Mouse (Mus musculus) intestine, embryonic 16.5 days (tissue): ENCODE results near the gene Sec16a. TPM values are rescaled to one million over a fixed set of nuclear protein-coding genes. Genes with fewer than 3 reads are reported as not detected.

Source experiments
- ATAC-seq: fragments of 200-750 bp; cut with Nextera tagmentation; 2 replicates; pipeline ENCODE4 v1.8.0; 2017; ENCODE audit warnings: moderate TSS enrichment, moderate library complexity
- H3K27ac ChIP-seq: fragments of 300-500 bp; sonication (generic); 2 replicates; pipeline ENCODE4 v1.5.1; 2014; ENCODE audit warnings: mild to moderate bottlenecking, low read length
- H3K27me3 ChIP-seq: fragments of 300-500 bp; sonication (generic); replicated peaks from 2 replicates; pipeline ENCODE4 v1.6.1; 2014; ENCODE audit warnings: low read length, control low read depth, mixed read lengths; ENCODE audit not compliant: control insufficient read depth, insufficient read depth
- H3K36me3 ChIP-seq: fragments of 300-500 bp; sonication (generic); 2 replicates; pipeline ENCODE4 v1.6.1; 2014; ENCODE audit warnings: low read length, control low read depth; ENCODE audit not compliant: control insufficient read depth, insufficient read depth
- H3K4me1 ChIP-seq: fragments of 300-500 bp; sonication (generic); 2 replicates; pipeline ENCODE4 v1.6.1; 2014; ENCODE audit warnings: low read length, control low read depth, mixed read lengths; ENCODE audit not compliant: control insufficient read depth, insufficient read depth
- H3K4me2 ChIP-seq: fragments of 300-500 bp; sonication (generic); 2 replicates; pipeline ENCODE4 v1.6.1; 2014; ENCODE audit warnings: low read depth, low read length, control low read depth
- H3K4me3 ChIP-seq: fragments of 300-500 bp; sonication (generic); 2 replicates; pipeline ENCODE4 v1.5.1; 2014; ENCODE audit warnings: mild to moderate bottlenecking, low read length
- H3K9ac ChIP-seq: fragments of 300-500 bp; sonication (generic); 2 replicates; pipeline ENCODE4 v1.6.1; 2014; ENCODE audit warnings: low read depth, low read length
- H3K9me3 ChIP-seq: fragments of 300-500 bp; sonication (generic); 2 replicates; pipeline ENCODE4 v1.6.1; 2016; ENCODE audit warnings: low read length, control low read depth; ENCODE audit not compliant: control insufficient read depth
- WGBS: fragments of 180-500 bp; shearing (Covaris S2); extraction: QIAGEN DNeasy Blood & Tissue Kit; methylation state at CpG from one replicate; pipeline ENCODE4 v1.1.7; 2014; 5-methylcytosine and 5-hydroxymethylcytosine counted together
- polyA plus RNA-seq: library from polyadenylated mRNA; unstranded; fragments of >200 nt; fragmentation: Nextera tagmentation; extraction: Ambion mirVana; gene quantifications from 2 replicates; pipeline ENCODE4 v1.2.1, GENCODE M21; 2015

The Sec16a gene
- polyA plus RNA-seq, result 19.1 and 20.4 TPM in 2 replicates

GRCm38 (mm10) chr2:26444946-26445665, at the start of gene Sec16a:
Gene Sec16a, minus strand, starts transcription at chr2:26445216.
- Histone ChIP-seq H3K27me3 (no peaks in the 10 kb centered on the region), H3K27ac (peak within 1 kb of the TSS; percentile 78), H3K9me3 (no peaks in the 10 kb centered on the region), H3K9ac (peak within 1 kb of the TSS; percentile 86), H3K4me2 (peak within 1 kb of the TSS; percentile 78), H3K4me1 (peaks cover 20% of the 10 kb centered on the region), H3K4me3 (peak within 1 kb of the TSS; percentile 77), H3K36me3 (no peaks in the 10 kb centered on the region; the same call in 1 of the 2 replicates)
- under 1% methylated on average over 59 of the region's 61 CpGs for WGBS
- peak; percentile 94 for ATAC-seq

GRCm38 (mm10) chr2:26494396-26494795, 49.4 kb upstream of the Sec16a start:
- 0 out of 2 replicates have a peak, but pooled peaks have one; percentile 19 for ATAC-seq
- Histone ChIP-seq H3K4me1 (peaks cover 83% of the 10 kb centered on the region), H3K4me3 (no peak overlapping the region), H3K36me3 (0 out of 2 replicates have a peak, but pooled peaks cover 2% of the 10 kb centered on the region), H3K9ac (0 out of 2 replicates have a peak overlapping the region, but pooled peaks have one; percentile 16), H3K4me2 (0 out of 2 replicates have a peak overlapping the region, but pooled peaks have one; percentile 3), H3K27me3 (no peaks in the 10 kb centered on the region), H3K9me3 (no peaks in the 10 kb centered on the region), H3K27ac (peak overlapping the region; percentile 49)
- WGBS, result 32% methylated on average over 7 of the region's 7 CpGs

DNA sequence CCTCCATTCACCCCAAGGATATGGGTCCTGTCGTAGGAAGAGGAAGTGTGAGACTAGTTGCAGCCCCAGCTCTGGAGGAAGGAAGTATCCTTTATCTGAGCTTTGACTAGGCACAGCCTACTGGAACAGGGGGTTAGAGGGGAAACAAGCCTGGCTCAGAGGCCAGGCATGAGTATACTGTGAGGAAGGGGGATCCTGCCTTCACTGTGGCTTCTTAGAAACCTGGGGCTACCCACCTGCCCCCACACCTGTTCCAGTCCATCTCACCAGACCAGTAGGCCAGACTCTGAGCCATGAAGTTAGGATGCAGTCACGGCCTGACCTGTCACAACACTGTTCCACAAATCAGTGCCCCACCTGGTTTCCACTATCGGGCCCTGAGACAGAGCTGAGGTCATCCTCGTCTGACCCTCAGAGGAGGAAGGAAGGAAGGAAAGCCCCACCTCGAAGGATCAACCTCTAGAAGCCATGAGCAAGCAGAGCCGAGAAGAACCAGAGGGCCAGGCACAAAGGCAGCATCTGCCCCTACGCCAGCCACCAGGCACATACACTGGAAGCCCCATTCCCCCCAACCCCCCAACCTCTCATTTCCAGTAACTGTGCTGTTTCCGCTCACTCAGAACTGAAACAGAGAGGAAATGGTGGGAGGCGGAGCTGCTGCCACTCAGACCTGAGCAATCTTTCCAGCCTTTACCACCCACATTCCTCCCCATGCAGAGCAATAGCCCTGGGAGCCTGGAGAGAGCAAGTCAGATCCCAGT, 48.2 kb upstream of the Sec16a start:
- H3K27ac ChIP-seq, result peak overlapping the region; percentile 49
- H3K4me3 ChIP-seq, result no peak overlapping the region
- H3K4me2 ChIP-seq, result 0 out of 2 replicates have a peak overlapping the region, but pooled peaks have one; percentile 14
- peak overlapping the region; percentile 15; the same call in 1 of the 2 replicates for H3K9ac ChIP-seq
- H3K4me1 ChIP-seq, result peaks cover 86% of the 10 kb centered on the region
- 23% methylated on average over 9 of the region's 9 CpGs for WGBS
- H3K36me3 ChIP-seq, result 0 out of 2 replicates have a peak, but pooled peaks cover under 1% of the 10 kb centered on the region
- 0 out of 2 replicates have a peak, but pooled peaks have one; percentile 12 for ATAC-seq
- no peaks in the 10 kb centered on the region for H3K9me3 ChIP-seq
- no peaks in the 10 kb centered on the region for H3K27me3 ChIP-seq

DNA sequence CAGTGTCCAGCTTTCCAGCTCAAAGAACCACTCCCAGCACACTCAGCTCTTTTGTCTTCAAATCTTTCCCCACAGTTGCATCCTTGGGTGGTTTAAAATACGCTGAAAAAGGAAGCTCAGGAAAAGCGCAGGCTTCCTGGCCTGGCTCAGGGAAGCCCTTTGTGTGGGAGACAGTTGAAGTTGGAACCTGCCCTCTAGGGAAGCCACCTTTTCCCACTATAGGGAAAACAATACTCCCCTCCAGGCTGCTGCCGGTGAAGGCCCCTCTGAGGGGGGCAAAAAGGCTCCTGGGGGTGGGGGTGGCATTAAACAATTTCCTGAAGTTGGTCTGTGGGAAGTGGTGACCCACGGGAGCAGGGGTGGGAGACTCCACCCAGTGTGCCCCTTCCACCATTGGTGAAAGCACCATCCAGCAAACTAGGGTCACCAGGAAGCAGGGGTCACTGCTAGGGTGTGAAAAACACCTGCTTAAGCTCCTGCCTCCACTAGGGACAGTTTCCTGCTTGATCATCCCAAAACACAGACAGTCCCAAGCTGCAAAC, 45.8 kb upstream of the Sec16a start:
- Histone ChIP-seq H3K4me3 (no peak overlapping the region), H3K36me3 (no peaks in the 10 kb centered on the region), H3K27me3 (no peaks in the 10 kb centered on the region), H3K9ac (peak overlapping the region; percentile 21; the same call in 1 of the 2 replicates), H3K9me3 (no peaks in the 10 kb centered on the region), H3K4me1 (peaks cover 90% of the 10 kb centered on the region), H3K4me2 (no peak overlapping the region), H3K27ac (peak overlapping the region; percentile 26; the same call in 1 of the 2 replicates)
- no peak for ATAC-seq
- 53% methylated on average over 4 of the region's 4 CpGs for WGBS

GRCm38 (mm10) chr2:26488535-26489135, 43.6 kb upstream of the Sec16a start:
- Histone ChIP-seq H3K4me2 (peak overlapping the region; percentile 40), H3K4me3 (no peak overlapping the region), H3K4me1 (peaks cover 88% of the 10 kb centered on the region), H3K9me3 (no peaks in the 10 kb centered on the region), H3K36me3 (no peaks in the 10 kb centered on the region; the same call in 1 of the 2 replicates), H3K27ac (peak overlapping the region; percentile 74), H3K9ac (peak overlapping the region; percentile 2), H3K27me3 (no peaks in the 10 kb centered on the region)
- WGBS, result 42% methylated on average over 9 of the region's 9 CpGs
- peak; percentile 36; the same call in 1 of the 2 replicates for ATAC-seq

- H3K9me3 ChIP-seq, result no peaks in the 10 kb centered on the region
- H3K4me2 ChIP-seq, result peak overlapping the region; percentile 40
- 0 out of 2 replicates have a peak, but pooled peaks have one; percentile 7 for ATAC-seq
- peaks cover 86% of the 10 kb centered on the region for H3K4me1 ChIP-seq
- WGBS, result 31% methylated on average over 18 of the region's 18 CpGs
- H3K36me3 ChIP-seq, result no peaks in the 10 kb centered on the region; the same call in 1 of the 2 replicates
- H3K27me3 ChIP-seq, result no peaks in the 10 kb centered on the region
- peak overlapping the region; percentile 74 for H3K27ac ChIP-seq
- H3K4me3 ChIP-seq, result 0 out of 2 replicates have a peak overlapping the region, but pooled peaks have one; percentile 3
- peak overlapping the region; percentile 2 for H3K9ac ChIP-seq
These were observed 42.5 kb upstream of the Sec16a start for GRCm38 (mm10) chr2:26487322-26488021.

GRCm38 (mm10) chr2:26486835-26487321, 41.9 kb upstream of the Sec16a start:
- no peak overlapping the region for H3K4me2 ChIP-seq
- peak overlapping the region; percentile 74 for H3K27ac ChIP-seq
- no peak overlapping the region for H3K4me3 ChIP-seq
- no peaks in the 10 kb centered on the region; the same call in 1 of the 2 replicates for H3K36me3 ChIP-seq
- 35% methylated on average over 3 of the region's 3 CpGs for WGBS
- no peak for ATAC-seq
- peaks cover 85% of the 10 kb centered on the region for H3K4me1 ChIP-seq
- H3K9me3 ChIP-seq, result no peaks in the 10 kb centered on the region
- no peaks in the 10 kb centered on the region for H3K27me3 ChIP-seq
- H3K9ac ChIP-seq, result peak overlapping the region; percentile 38; the same call in 1 of the 2 replicates

DNA sequence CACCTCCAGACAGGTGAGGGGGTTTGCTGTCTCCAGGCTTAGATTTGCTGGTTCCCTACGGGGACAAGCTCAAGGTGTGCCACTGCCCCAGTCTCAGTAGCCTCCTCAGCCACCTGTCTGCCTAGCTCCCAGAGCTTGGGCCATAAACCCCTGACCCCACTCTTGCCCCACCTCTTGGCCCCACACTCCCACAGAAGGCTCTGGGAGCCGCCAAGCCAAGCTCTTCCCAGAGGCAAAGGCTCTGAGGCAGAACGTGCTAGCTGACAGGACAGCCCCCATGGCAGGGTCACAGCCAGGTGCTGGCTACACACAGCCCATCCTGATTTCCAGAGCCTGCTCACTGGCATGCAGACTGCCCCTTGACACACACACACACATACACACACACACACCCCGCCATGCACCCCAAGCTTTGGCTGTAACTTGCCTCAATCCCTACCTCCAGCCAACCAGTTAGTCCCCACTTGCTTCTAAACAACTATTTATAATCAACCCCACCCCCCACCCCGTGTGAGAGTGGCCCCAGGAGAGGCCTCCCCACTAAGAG, 41.3 kb upstream of the Sec16a start:
- Histone ChIP-seq H3K27me3 (no peaks in the 10 kb centered on the region), H3K4me3 (no peak overlapping the region), H3K9me3 (no peaks in the 10 kb centered on the region), H3K4me1 (peaks cover 88% of the 10 kb centered on the region), H3K36me3 (no peaks in the 10 kb centered on the region; the same call in 1 of the 2 replicates), H3K27ac (peak overlapping the region; percentile 74), H3K9ac (peak overlapping the region; percentile 38; the same call in 1 of the 2 replicates), H3K4me2 (no peak overlapping the region)
- ATAC-seq, result no peak
- WGBS, result 19% methylated on average over 5 of the region's 5 CpGs
